Mouse (Mus musculus): Measurements from ENCODE around the gene Zfhx3. TPM values are rescaled to one million over a fixed set of nuclear protein-coding genes. Genes with fewer than 3 reads are reported as not detected.

Gene Zfhx3
- polyA plus RNA-seq, 1 experiment, result 2.2 TPM

- DNase-seq (ENCODE audit: low read depth), result no peak
Measured at GRCm38 (mm10) chr8:108592990-108593589, 650.6 kb downstream of the Zfhx3 start.

DNA sequence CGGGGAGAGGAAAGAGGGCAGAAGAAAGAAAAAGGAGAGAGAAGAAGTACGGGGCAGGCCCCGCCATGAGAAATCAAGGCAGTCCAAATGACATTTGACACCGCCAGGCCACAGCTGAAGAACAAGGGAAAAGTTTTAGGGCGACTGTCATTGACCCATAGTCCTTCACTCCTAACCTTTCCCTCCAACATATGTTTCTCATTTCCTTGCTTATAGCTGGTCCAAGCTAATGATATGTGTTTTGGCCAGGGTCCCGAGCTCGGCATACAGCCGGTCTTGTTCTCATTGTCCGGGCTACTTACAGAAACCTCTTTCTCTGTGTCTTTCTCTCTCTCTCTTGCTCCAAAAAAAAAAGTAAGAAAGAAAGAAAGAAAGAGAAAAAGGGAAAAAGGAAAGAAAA is 651.4 kb downstream of the Zfhx3 start:
- DNase-seq (ENCODE audit: low read depth), result no peak

- DNase-seq (ENCODE audit: low read depth), result no peak
Measured at GRCm38 (mm10) chr8:108594361-108595060, 652.1 kb downstream of the Zfhx3 start.

GRCm38 (mm10) chr8:108595061-108595419 is 652.6 kb downstream of the Zfhx3 start:
- no peak for DNase-seq (ENCODE audit: low read depth)

DNA sequence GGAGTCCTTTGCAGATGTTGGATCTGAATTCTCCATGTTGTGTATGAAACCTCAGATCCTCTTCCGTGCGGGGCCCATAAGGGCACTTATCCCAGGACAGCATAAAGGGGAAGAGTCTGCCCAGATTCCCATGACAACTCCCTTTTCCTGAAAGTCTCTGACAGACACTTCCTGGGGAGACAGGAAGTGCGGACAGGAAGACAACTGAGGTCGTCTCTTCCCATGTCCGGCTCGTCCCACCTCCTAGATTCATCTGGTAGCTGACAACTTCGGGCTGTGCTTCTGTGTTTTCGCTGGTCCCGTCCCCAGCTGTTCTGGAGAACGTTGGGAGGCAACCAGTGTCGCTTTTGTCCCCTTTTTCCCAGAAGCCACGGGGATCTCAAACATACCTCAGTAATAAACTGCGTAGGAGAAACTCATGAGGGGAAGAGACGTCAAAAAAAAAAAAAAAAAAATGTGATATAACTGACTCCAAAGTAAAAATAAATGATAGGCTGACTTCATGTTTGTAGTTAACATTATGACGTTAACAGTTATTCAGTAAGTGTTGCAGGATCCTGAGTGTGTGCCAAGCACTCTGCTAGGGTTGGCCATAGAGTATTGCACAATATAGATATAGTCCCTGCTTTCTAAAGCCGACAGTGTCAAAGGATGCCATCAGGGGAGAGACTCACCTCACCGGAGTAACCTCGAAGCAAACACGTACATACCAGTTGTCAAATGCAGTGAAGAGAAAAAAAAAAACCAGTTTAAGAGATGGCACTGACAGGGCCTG is 653.5 kb downstream of the Zfhx3 start:
- DNase-seq (ENCODE audit: low read depth), result no peak

DNA sequence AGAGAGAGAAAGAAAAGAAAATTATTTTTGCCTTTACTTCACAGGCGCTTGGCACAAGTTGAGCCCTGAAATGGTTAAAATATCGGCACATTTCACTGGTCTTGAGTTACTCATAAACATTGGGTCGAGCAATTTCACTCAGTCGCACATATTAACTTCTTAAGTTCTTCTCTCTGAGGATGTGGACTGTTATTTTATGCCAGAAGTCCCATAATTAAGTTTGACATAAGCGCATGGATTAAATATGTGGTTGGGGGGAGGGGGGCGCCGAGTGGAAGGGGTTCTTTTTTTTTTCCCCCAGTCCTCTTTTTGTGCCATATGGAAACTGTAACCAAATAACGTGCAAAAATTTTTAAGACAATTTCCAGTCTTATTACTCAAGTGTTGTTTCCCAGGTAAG is 656.6 kb downstream of the Zfhx3 start:
- no peak for DNase-seq (ENCODE audit: low read depth)

- no peak for DNase-seq (ENCODE audit: low read depth)
Measured at GRCm38 (mm10) chr8:108599558-108599957, 657.1 kb downstream of the Zfhx3 start.

- no peak for DNase-seq (ENCODE audit: low read depth)
Measured at GRCm38 (mm10) chr8:108608678-108609077, 666.2 kb downstream of the Zfhx3 start.

DNA sequence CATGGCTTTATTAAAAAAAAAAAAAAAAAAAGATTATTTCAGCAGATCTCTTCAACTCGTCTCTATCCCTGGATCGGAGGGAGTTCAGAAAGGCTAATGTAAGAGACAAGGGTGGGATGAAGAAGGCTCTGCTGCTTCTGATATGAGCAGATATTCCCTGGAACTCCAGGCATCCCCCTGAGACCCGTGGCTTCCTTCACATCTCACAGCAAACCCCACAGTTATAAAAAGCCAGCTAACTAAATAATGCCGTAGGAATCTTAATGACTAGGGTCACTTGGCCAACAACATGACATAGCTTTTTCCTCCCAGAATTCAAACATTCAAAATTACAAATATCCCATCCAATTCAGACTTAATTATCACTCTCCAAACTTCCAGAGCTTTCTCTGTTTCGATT is 666.7 kb downstream of the Zfhx3 start:
- no peak for DNase-seq (ENCODE audit: low read depth)

DNA sequence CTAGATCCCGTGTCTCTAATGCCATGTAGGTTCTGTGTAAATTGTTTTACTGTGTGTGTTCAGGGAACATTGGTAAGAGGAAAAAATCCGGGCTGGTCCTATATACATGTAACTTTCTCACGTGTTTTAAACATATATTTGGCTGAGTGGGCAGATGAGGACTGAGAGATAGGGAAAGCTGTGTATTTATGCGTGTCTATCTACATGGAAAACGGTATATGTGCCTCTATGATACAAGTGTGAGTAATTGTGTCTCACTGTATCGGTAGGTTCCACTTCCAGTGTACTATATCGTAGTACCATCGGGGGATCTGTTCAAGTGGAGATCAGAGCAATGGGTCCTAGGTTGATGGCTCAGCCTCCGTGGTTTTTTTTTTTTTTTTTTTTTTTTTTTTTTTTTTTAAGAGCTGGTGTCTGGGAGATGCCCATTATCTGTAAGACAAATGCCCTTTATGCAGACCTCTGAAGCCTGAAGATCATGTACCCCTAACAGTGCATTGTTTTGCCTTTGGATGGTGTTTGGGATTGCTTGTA is 668.8 kb downstream of the Zfhx3 start:
- no peak for DNase-seq (ENCODE audit: low read depth)

DNA sequence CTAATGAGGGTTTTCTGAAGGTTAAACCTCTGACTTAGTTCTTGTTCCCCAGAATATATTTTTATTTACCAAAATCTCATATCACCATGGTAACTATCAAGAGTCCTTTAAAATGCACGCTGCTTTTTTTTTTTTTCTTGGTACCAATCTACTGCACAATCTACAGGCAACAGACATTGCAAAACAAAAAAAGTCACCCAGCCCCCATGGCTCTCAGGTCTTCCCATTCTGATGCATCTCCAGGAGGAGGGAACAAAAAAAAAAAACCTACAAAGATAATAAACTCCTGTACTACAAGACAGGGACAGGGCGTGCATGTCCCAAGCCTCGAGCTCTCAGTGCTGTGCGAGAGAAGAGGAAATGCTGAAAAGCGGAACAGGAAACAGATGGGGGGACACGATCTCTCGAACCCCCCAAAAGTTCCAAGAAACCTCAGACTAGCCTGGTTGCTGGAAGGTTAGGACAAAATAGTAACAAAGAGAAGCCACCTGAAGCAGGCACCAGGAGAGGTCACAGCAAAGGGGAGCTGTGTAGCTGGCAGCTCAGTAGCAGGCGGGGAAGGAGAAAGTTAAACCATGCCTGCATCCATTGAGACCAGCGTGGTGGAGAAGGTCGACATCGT is 669.5 kb downstream of the Zfhx3 start:
- no peak for DNase-seq (ENCODE audit: low read depth)

- DNase-seq (ENCODE audit: low read depth), result no peak
Measured at GRCm38 (mm10) chr8:108612815-108613214, 670.4 kb downstream of the Zfhx3 start.

GRCm38 (mm10) chr8:108613280-108613679 is 670.8 kb downstream of the Zfhx3 start:
- no peak for DNase-seq (ENCODE audit: low read depth)

DNA sequence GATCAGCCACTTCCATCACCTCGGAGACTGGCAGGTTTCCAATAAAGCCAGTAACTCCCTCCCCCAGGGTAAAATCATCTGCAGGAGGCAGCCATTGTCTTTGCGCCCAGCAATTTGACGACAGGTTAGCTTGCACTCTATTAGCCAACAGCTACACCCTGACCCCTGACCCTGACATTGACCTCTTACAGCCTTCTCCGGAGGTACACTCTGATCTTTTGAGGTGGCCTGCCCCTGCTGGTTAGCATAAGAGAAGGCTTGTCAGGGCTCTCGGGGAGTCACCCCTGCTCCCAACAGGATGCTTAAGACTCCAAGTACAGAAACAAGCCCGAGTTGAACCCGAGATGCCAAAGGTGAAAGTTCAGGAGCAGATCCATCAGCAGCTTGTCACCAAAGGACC is 678.9 kb downstream of the Zfhx3 start:
- no peak for DNase-seq (ENCODE audit: low read depth)

- no peak for DNase-seq (ENCODE audit: low read depth)
Measured at GRCm38 (mm10) chr8:108623660-108624059, 681.2 kb downstream of the Zfhx3 start.

- no peak for DNase-seq (ENCODE audit: low read depth)
Measured at GRCm38 (mm10) chr8:108625571-108626120, 683.2 kb downstream of the Zfhx3 start.

DNA sequence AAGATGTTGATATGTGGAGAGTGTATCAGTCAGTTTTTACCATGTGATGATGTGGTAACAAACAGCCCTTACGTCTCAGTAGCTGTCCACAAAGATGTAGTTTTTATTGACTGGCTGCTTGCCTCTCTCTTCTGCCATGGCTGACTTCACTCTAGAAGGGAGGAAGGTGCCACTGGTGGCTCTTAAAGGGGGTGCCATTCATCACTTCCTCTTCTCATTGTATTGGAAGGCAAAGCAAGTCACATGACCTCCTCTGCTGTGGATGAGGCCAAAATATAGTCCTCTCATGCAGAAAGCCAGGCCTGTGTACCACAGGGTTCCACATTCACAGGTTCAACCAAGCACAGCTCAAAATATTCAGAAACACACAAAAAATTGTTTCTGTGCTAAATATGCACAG is 688.6 kb downstream of the Zfhx3 start:
- DNase-seq (ENCODE audit: low read depth), result no peak

- DNase-seq (ENCODE audit: low read depth), result no peak
Measured at GRCm38 (mm10) chr8:108634282-108634681, 691.8 kb downstream of the Zfhx3 start.

DNA sequence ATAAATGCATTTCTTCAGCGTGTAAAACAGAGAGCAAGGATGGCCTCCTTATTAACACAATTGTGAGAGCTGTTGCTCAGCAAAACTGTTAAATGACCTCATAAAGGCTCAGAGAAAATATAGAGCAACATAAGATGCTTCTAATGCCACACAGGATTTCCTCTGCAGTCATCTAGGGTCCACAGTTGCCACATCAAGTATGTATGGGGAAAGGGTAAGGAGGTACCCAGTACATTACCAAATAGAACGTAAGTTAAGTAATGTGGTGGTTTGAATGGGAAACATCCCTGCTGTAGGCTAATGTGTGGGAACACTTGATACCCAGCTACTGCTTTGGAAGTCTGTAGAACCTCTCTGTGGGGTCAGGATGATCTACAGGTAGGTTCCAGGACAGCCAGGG is 695.4 kb downstream of the Zfhx3 start:
- DNase-seq (ENCODE audit: low read depth), result no peak

DNA sequence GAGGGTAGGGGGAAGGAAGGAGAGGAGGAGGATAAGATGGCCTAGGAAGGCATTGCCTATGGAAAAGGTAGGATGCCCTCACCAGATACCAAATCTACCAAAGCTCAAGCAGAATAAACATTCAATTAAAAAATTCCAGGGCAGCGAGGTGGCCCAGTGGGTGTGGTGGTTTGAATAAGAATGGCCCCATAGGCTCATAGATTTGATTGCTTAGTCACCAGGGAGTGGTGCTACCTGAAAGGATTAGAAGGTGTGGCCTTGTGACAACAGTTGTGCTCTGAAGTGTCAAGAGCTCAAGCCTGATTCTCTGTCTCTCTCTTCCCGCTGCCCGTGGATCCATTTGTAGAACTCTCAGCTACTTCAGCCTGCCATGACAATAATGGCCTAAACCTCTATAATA is 703.2 kb downstream of the Zfhx3 start:
- DNase-seq (ENCODE audit: low read depth), result no peak

DNA sequence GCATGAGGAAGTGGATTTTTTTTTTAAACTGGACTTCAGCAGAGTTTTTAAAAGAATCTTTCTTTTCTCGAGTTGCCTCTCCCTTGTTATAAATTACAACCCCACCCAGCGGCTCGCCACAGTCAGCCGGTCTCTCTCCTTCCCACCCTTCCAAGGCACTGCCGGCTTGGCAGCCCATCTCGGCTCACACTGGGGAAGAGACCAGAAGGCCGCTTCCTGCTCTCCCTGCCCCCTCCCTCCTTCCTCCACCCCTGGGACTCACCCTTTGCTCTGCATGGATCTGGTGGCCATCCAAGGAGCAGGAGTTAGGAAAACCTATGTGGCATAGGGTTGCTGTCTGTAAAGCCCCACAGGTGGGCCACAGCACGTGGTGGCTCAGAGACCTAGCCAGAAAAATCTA is 705.1 kb downstream of the Zfhx3 start:
- no peak for DNase-seq (ENCODE audit: low read depth)

GRCm38 (mm10) chr8:108648993-108649392 is 706.5 kb downstream of the Zfhx3 start:
- DNase-seq (ENCODE audit: low read depth), result no peak
